Mouse (Mus musculus) thymus, postnatal 10 days (tissue): ENCODE data around the gene Prss34.
A peak's percentile ranks its signal among the peaks of the same experiment; 100 is the strongest.

Source experiments
- DNase-seq, 2 experiments: peaks; one replicate each; pipeline ENCODE4 v3.0.0; 2021; ENCODE audit warnings: low spot score in 2 of 2

Prss34 gene

GRCm38 (mm10) chr17:25318354-25318753 lies 20.2 kb downstream of the Prss34 start, which contains the start of gene Prss29:
Prss29 (plus strand) TSS chr17:25318654.
- no peak for DNase-seq

GRCm38 (mm10) chr17:25320819-25321218 lies 22.6 kb downstream of the Prss34 start:
- DNase-seq: no peak

DNA sequence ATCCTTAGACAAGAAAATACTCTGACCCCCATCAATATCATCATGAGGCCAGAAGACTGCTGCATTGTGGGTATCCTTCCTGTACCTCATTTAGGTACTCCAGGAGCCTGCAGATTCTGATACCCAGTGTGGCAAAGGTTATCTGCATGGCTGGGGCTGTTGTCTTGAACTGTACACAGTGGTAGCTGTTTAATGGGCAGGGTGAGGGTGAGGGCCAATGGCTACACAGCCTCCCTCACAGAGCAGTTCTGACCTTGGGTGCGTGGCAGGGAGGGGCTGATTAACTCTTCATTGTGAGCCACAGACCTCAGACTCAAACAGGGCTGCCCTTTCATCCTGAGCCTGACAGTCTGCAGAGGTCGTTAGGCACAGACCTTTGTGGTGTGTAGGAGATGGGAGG lies 24.7 kb downstream of the Prss34 start:
- no peak for DNase-seq

DNA sequence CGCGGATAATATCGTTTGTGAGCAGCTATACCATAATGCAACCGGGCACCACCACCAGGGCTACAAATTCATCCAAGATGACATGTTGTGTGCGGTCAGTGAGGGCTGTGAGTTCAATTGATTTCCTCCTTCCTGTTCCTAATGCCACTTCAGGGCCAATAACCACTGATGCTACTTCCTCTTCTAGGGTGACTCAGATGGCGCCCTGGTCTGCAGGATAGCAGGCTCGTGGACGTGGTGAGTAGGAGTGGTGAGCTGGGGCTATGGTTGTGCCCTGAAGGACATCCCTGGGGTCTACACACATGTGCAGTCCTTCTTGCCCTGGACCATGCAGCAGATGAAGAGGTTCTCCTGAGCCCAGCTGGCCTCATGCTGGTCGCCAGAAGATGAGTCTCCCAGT lies 34.1 kb downstream of the Prss34 start:
- no peak for DNase-seq

- peak; percentile 10 to 66 for DNase-seq
Observed at GRCm38 (mm10) chr17:25333943-25334342, 35.7 kb downstream of the Prss34 start.

- no peak for DNase-seq
Observed at GRCm38 (mm10) chr17:25338218-25338617, 40.0 kb downstream of the Prss34 start.

DNA sequence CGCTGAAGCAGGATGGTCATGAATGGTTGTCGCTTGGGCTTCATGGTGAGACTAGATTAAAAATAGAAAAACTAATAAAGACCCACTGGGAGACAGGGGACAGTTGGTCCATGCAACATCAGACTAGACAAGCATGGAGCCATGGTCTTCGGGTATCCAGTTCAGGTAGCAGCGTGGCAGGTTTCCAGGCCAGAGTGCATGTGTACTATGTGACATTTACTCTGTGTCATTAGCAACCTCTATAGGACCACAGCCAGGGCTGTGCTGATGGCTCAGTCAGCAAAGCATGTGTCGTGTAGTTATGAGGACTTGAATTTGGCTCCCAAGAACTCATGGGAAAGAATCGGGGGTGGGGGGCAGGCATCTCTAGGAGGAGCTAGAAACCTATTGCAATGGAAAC lies 41.8 kb downstream of the Prss34 start:
- DNase-seq: no peak

DNA sequence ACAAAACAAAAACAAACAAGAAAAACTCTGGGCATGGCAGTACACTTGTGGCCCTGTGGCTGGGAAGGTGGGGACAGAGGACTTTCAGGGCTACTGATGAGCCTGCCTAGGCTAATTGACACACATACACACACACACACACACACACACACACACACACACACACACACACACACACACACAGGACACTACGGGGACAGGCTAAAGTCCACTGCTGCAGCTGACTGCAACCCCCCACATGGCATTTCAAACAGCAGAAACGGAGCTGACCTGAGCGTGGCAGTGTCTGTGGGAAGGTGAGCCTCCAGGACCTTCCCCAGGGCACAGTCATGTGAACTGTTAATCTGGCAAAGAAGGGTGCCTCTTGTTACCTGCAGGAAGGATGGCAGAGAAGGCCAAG lies 43.3 kb downstream of the Prss34 start:
- no peak for DNase-seq

- no peak for DNase-seq
Observed at GRCm38 (mm10) chr17:25345462-25345861, 47.3 kb downstream of the Prss34 start, which contains the start of gene Tpsab1. Tpsab1 (minus strand) TSS chr17:25345562.
